Mouse (Mus musculus): ENCODE measurements at regions not wholly inside any gene's neighbourhood (a gene's known extent, or its start where the extent isn't known, plus 50 kb on each side); places are given as distances from the start of the nearest gene placed in this dataset.
A peak's percentile ranks its signal among the peaks of the same experiment; 100 is the strongest.

- 0 out of 2 replicates have a peak overlapping the region, but pooled peaks have one; percentile 41 for H3K4me3 ChIP-seq (replicated peaks; ENCODE audit: low read length)
- peaks cover 4% of the 10 kb centered on the region; the same call in 1 of the 2 replicates for H3K9me3 ChIP-seq (ENCODE audit: low read length)
- no peaks in the 10 kb centered on the region for H3K36me3 ChIP-seq (ENCODE audit: insufficient read depth, low read length)
- peaks cover 95% of the 10 kb centered on the region for H3K4me1 ChIP-seq (replicated peaks; ENCODE audit: low read depth, low read length)
- no peak for TF ChIP-seq CTCF (conservative IDR thresholded peaks at IDR 0.05; ENCODE audit: low read length)
- TF ChIP-seq POU5F1 (IDR thresholded peaks at IDR 0.05; ENCODE audit: borderline replicate concordance, low read length): no peak
- no peak for TF ChIP-seq NANOG (IDR thresholded peaks at IDR 0.05; ENCODE audit: borderline replicate concordance, low read length)
- peaks cover 15% of the 10 kb centered on the region for H3K27me3 ChIP-seq (ENCODE audit: insufficient read depth, low read length)
Measured at GRCm38 (mm10) chr4:135025802-135026201, 94.7 kb upstream of the Runx3 start.

DNA sequence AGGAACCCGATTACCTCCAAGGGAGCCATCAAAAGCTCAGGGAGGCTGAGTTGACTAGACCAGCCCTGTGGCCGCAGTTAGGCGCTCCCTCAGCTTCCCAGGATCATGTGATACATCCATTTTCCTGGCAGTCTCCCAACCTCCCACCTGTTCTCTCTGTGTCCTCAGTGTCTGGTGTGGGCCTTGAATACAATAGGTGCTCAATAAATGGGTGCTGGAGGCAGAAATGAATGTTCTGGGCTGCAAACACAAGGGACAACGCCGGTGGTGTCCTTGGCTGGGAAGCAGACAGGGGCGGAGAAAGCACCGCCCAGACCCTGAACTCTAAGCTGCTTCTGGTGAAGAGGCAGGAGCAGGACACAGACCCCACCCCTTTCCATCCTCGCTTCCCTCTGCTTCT is 93.3 kb upstream of the Runx3 start:
- no peak for TF ChIP-seq POU5F1 (IDR thresholded peaks at IDR 0.05; ENCODE audit: borderline replicate concordance, low read length)
- TF ChIP-seq NANOG (IDR thresholded peaks at IDR 0.05; ENCODE audit: borderline replicate concordance, low read length): no peak
- TF ChIP-seq CTCF (conservative IDR thresholded peaks at IDR 0.05; ENCODE audit: low read length): no peak
- H3K36me3 ChIP-seq (ENCODE audit: insufficient read depth, low read length): no peaks in the 10 kb centered on the region

DNA sequence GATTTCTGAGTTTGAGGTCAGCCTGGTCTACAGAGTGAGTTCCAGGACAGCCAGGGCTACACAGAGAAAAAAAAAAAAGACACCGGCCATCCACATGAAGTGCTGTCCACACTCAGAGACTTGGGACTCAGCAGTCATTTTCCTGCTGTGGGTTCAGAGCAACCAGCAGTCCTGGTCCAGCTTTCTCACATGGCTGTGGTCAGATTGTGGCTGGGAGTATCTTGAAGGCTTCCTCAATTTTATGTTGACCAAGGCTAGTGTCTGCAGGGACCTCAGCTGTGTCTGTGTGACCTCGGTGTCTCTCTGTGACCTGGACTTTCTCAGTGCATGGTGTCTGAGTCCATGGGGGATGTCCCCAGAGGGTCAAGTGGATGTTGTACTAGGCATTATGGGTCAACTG is 90.7 kb upstream of the Runx3 start:
- Histone ChIP-seq H3K9me3 (ENCODE audit: low read length) (no peaks in the 10 kb centered on the region), H3K4me3 (replicated peaks; ENCODE audit: low read length) (no peak overlapping the region), H3K27me3 (ENCODE audit: insufficient read depth, low read length) (peaks cover 13% of the 10 kb centered on the region), H3K36me3 (ENCODE audit: insufficient read depth, low read length) (no peaks in the 10 kb centered on the region), H3K4me1 (replicated peaks; ENCODE audit: low read depth, low read length) (peaks cover 93% of the 10 kb centered on the region)
- TF ChIP-seq POU5F1 (IDR thresholded peaks at IDR 0.05; ENCODE audit: borderline replicate concordance, low read length) (no peak), NANOG (IDR thresholded peaks at IDR 0.05; ENCODE audit: borderline replicate concordance, low read length) (no peak), CTCF (conservative IDR thresholded peaks at IDR 0.05; ENCODE audit: low read length) (no peak)

More for the DNA sequence above, 93.3 kb upstream of the Runx3 start:
- Histone ChIP-seq H3K9me3 (ENCODE audit: low read length) (no peaks in the 10 kb centered on the region), H3K27me3 (ENCODE audit: insufficient read depth, low read length) (peaks cover 15% of the 10 kb centered on the region), H3K4me3 (replicated peaks; ENCODE audit: low read length) (peak overlapping the region; percentile 62), H3K4me1 (replicated peaks; ENCODE audit: low read depth, low read length) (peaks cover 95% of the 10 kb centered on the region)

DNA sequence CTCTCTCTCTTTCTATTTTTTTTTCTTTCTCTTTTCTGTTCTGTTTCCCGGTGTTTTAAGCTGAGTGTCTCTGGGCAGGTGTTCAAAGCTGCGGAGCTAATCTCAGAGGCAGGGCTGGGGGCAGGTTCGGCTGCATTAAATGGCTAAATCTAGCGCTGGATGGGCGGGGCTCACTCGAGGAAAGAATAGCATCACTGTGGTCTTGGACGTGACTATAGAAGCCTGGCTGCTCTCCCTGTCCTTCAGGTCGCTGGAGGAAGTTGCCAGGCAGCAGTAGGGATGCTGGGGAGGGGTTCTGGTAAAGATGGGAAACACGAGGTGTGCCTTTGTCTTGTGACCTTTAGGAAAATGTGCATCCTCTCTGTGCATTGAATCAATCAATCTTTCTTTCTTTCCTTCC is 88.0 kb upstream of the Runx3 start:
- no peaks in the 10 kb centered on the region for H3K9me3 ChIP-seq (ENCODE audit: low read length)
- H3K4me1 ChIP-seq (replicated peaks; ENCODE audit: low read depth, low read length): peaks cover 74% of the 10 kb centered on the region
- H3K4me3 ChIP-seq (replicated peaks; ENCODE audit: low read length): peak overlapping the region; percentile 65
- H3K27me3 ChIP-seq (ENCODE audit: insufficient read depth, low read length): peaks cover 2% of the 10 kb centered on the region; the same call in 1 of the 2 replicates
- TF ChIP-seq POU5F1 (IDR thresholded peaks at IDR 0.05; ENCODE audit: borderline replicate concordance, low read length) (no peak), CTCF (conservative IDR thresholded peaks at IDR 0.05; ENCODE audit: low read length) (no peak), NANOG (IDR thresholded peaks at IDR 0.05; ENCODE audit: borderline replicate concordance, low read length) (no peak)
- H3K36me3 ChIP-seq (ENCODE audit: insufficient read depth, low read length): no peaks in the 10 kb centered on the region

DNA sequence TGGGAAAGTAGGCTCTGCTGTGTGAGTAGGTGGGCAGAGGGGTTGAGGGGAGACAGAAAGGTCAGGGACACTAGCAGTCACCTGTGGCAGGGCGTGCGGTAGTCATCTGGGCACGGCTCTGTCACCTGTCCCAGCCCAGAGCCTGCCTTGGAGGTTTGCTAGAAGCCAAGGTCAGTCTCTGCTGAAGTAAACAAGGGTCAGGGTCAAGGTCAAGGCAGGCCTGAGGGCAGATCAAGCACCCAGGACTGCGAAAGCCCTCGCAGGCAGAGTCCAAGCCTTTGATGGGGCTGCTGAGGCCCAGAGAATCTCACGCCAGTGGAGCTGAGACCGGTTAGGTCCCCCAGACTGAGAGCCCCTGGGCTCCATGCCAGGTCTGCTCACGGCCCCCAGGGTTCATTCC is 87.2 kb upstream of the Runx3 start:
- H3K4me3 ChIP-seq (replicated peaks; ENCODE audit: low read length): peak overlapping the region; percentile 63
- H3K4me1 ChIP-seq (replicated peaks; ENCODE audit: low read depth, low read length): peaks cover 66% of the 10 kb centered on the region
- TF ChIP-seq CTCF (conservative IDR thresholded peaks at IDR 0.05; ENCODE audit: low read length): no peak
- TF ChIP-seq POU5F1 (IDR thresholded peaks at IDR 0.05; ENCODE audit: borderline replicate concordance, low read length): no peak
- TF ChIP-seq NANOG (IDR thresholded peaks at IDR 0.05; ENCODE audit: borderline replicate concordance, low read length): no peak
- H3K9me3 ChIP-seq (ENCODE audit: low read length): no peaks in the 10 kb centered on the region
- H3K27me3 ChIP-seq (ENCODE audit: insufficient read depth, low read length): peaks cover 2% of the 10 kb centered on the region; the same call in 1 of the 2 replicates
- H3K36me3 ChIP-seq (ENCODE audit: insufficient read depth, low read length): no peaks in the 10 kb centered on the region

DNA sequence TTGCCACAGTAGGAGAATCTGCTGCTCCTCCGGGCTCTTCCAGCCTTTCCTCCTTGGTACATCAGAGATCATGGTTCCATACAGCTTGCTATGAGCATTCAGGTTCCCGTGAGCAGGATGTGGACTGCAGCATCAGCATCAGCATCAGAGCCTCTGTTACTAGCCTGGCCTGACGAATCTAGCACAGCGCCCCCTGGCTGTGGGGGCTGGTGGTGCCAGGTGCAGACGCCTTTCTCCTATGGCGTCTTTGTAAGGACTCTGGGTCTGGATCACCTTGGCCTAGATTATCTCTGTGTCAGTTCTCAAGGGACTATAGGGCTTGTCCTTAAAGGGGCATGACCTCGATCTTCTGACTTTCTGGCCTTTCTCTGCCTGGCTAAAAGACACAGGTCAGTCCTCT is 86.0 kb upstream of the Runx3 start:
- Histone ChIP-seq H3K9me3 (ENCODE audit: low read length) (no peaks in the 10 kb centered on the region), H3K4me1 (replicated peaks; ENCODE audit: low read depth, low read length) (peaks cover 61% of the 10 kb centered on the region), H3K27me3 (ENCODE audit: insufficient read depth, low read length) (no peaks in the 10 kb centered on the region; the same call in 1 of the 2 replicates), H3K36me3 (ENCODE audit: insufficient read depth, low read length) (no peaks in the 10 kb centered on the region), H3K4me3 (replicated peaks; ENCODE audit: low read length) (peak overlapping the region; percentile 63)
- TF ChIP-seq POU5F1 (IDR thresholded peaks at IDR 0.05; ENCODE audit: borderline replicate concordance, low read length): no peak
- no peak for TF ChIP-seq NANOG (IDR thresholded peaks at IDR 0.05; ENCODE audit: borderline replicate concordance, low read length)
- TF ChIP-seq CTCF (conservative IDR thresholded peaks at IDR 0.05; ENCODE audit: low read length): peak; percentile 97

GRCm38 (mm10) chr4:135036764-135037163 is 83.7 kb upstream of the Runx3 start:
- H3K4me3 ChIP-seq (replicated peaks; ENCODE audit: low read length): no peak overlapping the region
- no peak for TF ChIP-seq POU5F1 (IDR thresholded peaks at IDR 0.05; ENCODE audit: borderline replicate concordance, low read length)
- no peak for TF ChIP-seq NANOG (IDR thresholded peaks at IDR 0.05; ENCODE audit: borderline replicate concordance, low read length)
- TF ChIP-seq CTCF (conservative IDR thresholded peaks at IDR 0.05; ENCODE audit: low read length): no peak
- no peaks in the 10 kb centered on the region for H3K36me3 ChIP-seq (ENCODE audit: insufficient read depth, low read length)
- no peaks in the 10 kb centered on the region for H3K27me3 ChIP-seq (ENCODE audit: insufficient read depth, low read length)
- peaks cover 41% of the 10 kb centered on the region for H3K4me1 ChIP-seq (replicated peaks; ENCODE audit: low read depth, low read length)
- H3K9me3 ChIP-seq (ENCODE audit: low read length): no peaks in the 10 kb centered on the region

GRCm38 (mm10) chr4:135039234-135039633 is 81.2 kb upstream of the Runx3 start:
- Histone ChIP-seq H3K4me1 (replicated peaks; ENCODE audit: low read depth, low read length) (peaks cover 33% of the 10 kb centered on the region), H3K27me3 (ENCODE audit: insufficient read depth, low read length) (no peaks in the 10 kb centered on the region), H3K4me3 (replicated peaks; ENCODE audit: low read length) (no peak overlapping the region), H3K36me3 (ENCODE audit: insufficient read depth, low read length) (no peaks in the 10 kb centered on the region), H3K9me3 (ENCODE audit: low read length) (no peaks in the 10 kb centered on the region)
- TF ChIP-seq POU5F1 (IDR thresholded peaks at IDR 0.05; ENCODE audit: borderline replicate concordance, low read length) (no peak), CTCF (conservative IDR thresholded peaks at IDR 0.05; ENCODE audit: low read length) (0 out of 2 replicates have a peak, but pooled peaks have one; percentile 9)

DNA sequence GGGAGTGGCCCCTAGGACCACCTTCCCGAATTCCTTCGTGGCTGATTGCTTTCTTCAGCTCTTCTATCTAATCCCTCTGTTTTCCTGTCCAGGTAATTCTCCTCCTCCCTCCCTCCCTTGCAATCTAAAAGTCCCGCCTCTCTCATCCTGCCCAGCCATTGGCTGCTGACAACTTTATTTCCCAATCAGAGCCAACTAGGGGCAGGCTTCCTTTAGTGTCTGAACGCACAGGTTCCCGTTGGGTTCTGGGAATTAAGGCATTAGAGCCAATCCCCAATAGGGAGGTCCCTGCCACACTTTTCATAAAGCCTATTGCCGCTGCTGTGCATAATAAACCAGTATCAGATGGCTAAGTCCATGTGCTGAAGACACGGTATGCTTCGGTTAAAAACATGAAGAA is 78.5 kb upstream of the Runx3 start:
- Histone ChIP-seq H3K27me3 (ENCODE audit: insufficient read depth, low read length) (no peaks in the 10 kb centered on the region), H3K9me3 (ENCODE audit: low read length) (no peaks in the 10 kb centered on the region), H3K4me3 (replicated peaks; ENCODE audit: low read length) (no peak overlapping the region), H3K4me1 (replicated peaks; ENCODE audit: low read depth, low read length) (peaks cover 47% of the 10 kb centered on the region), H3K36me3 (ENCODE audit: insufficient read depth, low read length) (no peaks in the 10 kb centered on the region)
- no peak for TF ChIP-seq POU5F1 (IDR thresholded peaks at IDR 0.05; ENCODE audit: borderline replicate concordance, low read length)
- TF ChIP-seq NANOG (IDR thresholded peaks at IDR 0.05; ENCODE audit: borderline replicate concordance, low read length): no peak
- no peak for TF ChIP-seq CTCF (conservative IDR thresholded peaks at IDR 0.05; ENCODE audit: low read length)
